Mouse (Mus musculus) adrenal gland, postnatal 25 days (tissue): Measurements from ENCODE around the gene Gm6351. TPM values are rescaled to one million over a fixed set of nuclear protein-coding genes. Genes with fewer than 3 reads are reported as not detected.
"Not testable (repeated sequence)": the region's sequence is repeated elsewhere in the genome, so short reads cannot be mapped to it uniquely, and the experiment has no call there.

Experiments used
- DNase-seq: peaks from one replicate; pipeline ENCODE4 v3.0.0; 2021; ENCODE audit warnings: mixed read lengths
- long read RNA-seq: library from polyadenylated mRNA; stranded (forward); transcript quantifications from one replicate; pipeline ENCODE4 v2.0.0, GENCODE M21; 2021
- total RNA-seq: library from RNA; stranded (reverse); gene quantifications from 2 replicates; pipeline ENCODE4 v1.2.3, GENCODE M21; 2021

The Gm6351 gene
- total RNA-seq = not detected in 2 replicates
- long read RNA-seq = 0 reads

- not testable (repeated sequence) for DNase-seq
These were observed at the start of gene Gm6351 for GRCm38 (mm10) chr5:94076085-94076484. Gm6351 (plus strand) TSS chr5:94076385.

GRCm38 (mm10) chr5:94070445-94070844 is 5.7 kb upstream of the Gm6351 start, which contains the start of gene BC061212:
BC061212 (minus strand) TSS chr5:94070545.
- DNase-seq = not testable (repeated sequence)

Other genes starting within 250 kb of the Gm6351 start
- gene Gm7792, start 232.6 kb upstream of the Gm6351 start, total RNA-seq = not detected in 2 replicates
- gene Gm16429, start 147.3 kb upstream of the Gm6351 start, total RNA-seq = not detected in 2 replicates
- not detected in 2 replicates for gene BC061212, start 5.8 kb upstream of the Gm6351 start, total RNA-seq
- not detected in 2 replicates for gene Gm3106, start 141.6 kb downstream of the Gm6351 start, total RNA-seq
- not detected in 2 replicates for gene A430089I19Rik, start 230.4 kb downstream of the Gm6351 start, total RNA-seq
- gene Gm6502, start 238.1 kb downstream of the Gm6351 start, total RNA-seq = not detected in 2 replicates